Mouse (Mus musculus): ENCODE results near the gene Gm26992.

DNA sequence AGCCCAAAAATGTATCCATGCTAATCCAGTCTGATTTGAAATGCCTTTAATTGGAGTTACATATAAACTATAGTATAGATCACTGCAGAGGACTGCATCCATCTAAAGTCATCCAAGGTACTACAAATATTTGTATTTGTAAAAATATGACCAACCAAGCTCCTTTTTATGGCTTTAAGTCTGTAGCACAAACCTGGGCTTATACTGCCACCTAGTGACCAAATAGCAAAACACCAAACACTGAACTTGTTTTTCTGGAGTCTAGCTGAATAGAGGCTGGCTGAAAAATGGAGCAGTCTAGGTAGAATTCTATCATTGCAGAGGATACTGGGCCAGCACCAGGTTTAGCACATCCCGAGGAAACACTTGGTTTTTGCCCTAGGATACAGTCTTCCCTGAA is 19.0 kb downstream of the Gm26992 start:
- TF ChIP-seq POLR2A (IDR thresholded peaks at IDR 0.05; ENCODE audit: borderline replicate concordance, low read depth, low read length) (no peak), CTCF (IDR thresholded peaks at IDR 0.05; ENCODE audit: low read depth, low read length) (no peak)
